In the genomic region with DNA sequence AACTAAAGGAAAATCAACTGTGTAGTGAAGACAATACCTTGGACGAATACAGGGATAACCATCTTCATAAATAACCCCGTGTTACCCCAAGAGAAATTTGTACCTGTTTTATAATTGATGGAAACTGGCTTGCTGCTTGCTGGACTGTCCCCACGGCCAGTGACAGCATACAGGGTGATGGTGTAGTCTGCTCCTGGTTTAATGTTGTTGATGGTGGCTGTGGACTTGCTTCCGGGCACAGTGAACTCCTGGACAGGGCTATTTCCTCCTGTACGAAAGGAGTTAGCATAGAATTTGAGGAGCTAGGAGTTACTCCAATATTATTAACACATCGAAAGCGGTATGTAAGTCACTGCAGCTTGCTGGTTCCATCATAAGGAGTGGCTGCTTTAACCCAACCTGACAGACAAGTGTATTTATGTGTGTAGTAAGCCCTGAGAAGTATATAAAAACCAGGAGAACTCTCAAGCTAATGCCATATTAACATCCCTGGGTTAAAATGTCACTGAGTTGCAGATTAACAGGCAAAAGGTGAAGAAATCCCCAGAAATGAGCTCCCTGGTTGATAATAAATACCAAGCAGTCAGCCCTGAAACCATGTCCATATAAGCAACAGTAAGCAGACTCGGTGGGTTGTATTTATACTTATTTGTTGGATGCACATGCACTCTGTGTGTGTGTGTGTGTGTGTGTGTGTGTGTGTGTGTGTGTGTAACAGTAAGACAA, we compare ENCODE assay signal across 30 mouse cellular contexts. TPM values are rescaled to one million over a fixed set of nuclear protein-coding genes. Genes with fewer than 3 reads are reported as not detected.
A peak's percentile ranks its signal among the peaks of the same experiment; 100 is the strongest.
DNase-seq lines count a peak whose midpoint lies in the region; ATAC-seq and TF ChIP-seq lines count a peak whose summit lies in the region.
"Had no signal": no experiment of that assay in that cellular context is flagged by ENCODE, and none has a peak within 500 bp of the region (broad histone marks: within the 10 kb centered on the region; RNA-seq: fewer than 3 reads in every experiment).

No protein-coding gene starts in this region.

- TF ChIP-seq POLR2A in kidney, adult 2 months (IDR thresholded peaks at IDR 0.05; ENCODE audit: low read depth, low read length): no peak

- 63% methylated on average over 8 of the region's 8 CpGs for WGBS in kidney, adult 2 months
- WGBS in kidney, embryonic 16.5 days: 82% methylated on average over 8 of the region's 8 CpGs
- 92% methylated on average over 8 of the region's 8 CpGs for WGBS in embryonic facial prominence, embryonic 10.5 days

- no peak overlapping the region for H3K9ac ChIP-seq in kidney, embryonic 16.5 days (replicated peaks; ENCODE audit: low read length)
- H3K9ac ChIP-seq: embryonic facial prominence, embryonic 13.5 days; forebrain, embryonic 12.5 days; forebrain, embryonic 15.5 days; heart, embryonic 12.5 days; heart, embryonic 15.5 days; hindbrain, embryonic 13.5 days had no signal

- peak; percentile 66 for DNase-seq in kidney, adult 2 months
- DNase-seq in kidney, adult 11 months: no peak
- no peak for DNase-seq in kidney, postnatal 10 days
- DNase-seq in kidney, postnatal 36 days: peak; percentile 9 to 20
- no peak for DNase-seq in kidney, adult 18-20 months
- DNase-seq in embryonic facial prominence, embryonic 10.5 days (ENCODE audit: low spot score): no peak
- DNase-seq: adrenal gland, adult 2 months; adrenal gland, postnatal 14 days; B cell, adult 2 months; cerebellum, adult 11 months; cerebellum, adult 2 months; cerebellum, adult 9-11 months; cerebellum, postnatal 25 days; gastrocnemius, postnatal 10 days; gastrocnemius, postnatal 36 days; heart, postnatal 10 days; heart, postnatal 36 days had no signal

- H3K27ac ChIP-seq in kidney, adult 2 months (ENCODE audit: insufficient read depth, low read depth, low read length): no peak overlapping the region
- H3K27ac ChIP-seq in kidney, embryonic 16.5 days (ENCODE audit: low read length): no peak overlapping the region
- H3K27ac ChIP-seq in embryonic facial prominence, embryonic 10.5 days (replicated peaks): no peak overlapping the region
- H3K27ac ChIP-seq: embryonic facial prominence, embryonic 13.5 days; forebrain, embryonic 12.5 days; forebrain, embryonic 15.5 days; heart, embryonic 15.5 days; hindbrain, embryonic 10.5 days; hindbrain, embryonic 13.5 days had no signal

- H3K36me3 ChIP-seq in kidney, adult 2 months (ENCODE audit: control insufficient read depth, insufficient read depth, low read length): no peaks in the 10 kb centered on the region
- peaks cover 70% of the 10 kb centered on the region for H3K36me3 ChIP-seq in kidney, embryonic 16.5 days (ENCODE audit: insufficient read depth, low read length)
- peaks cover 100% of the 10 kb centered on the region for H3K36me3 ChIP-seq in embryonic facial prominence, embryonic 10.5 days (replicated peaks)
- H3K36me3 ChIP-seq: G1E had no signal

- 0 out of 2 replicates have a peak, but pooled peaks have one; percentile 57 for ATAC-seq in kidney, embryonic 16.5 days (ENCODE audit: low FRiP score, low TSS enrichment)
- ATAC-seq: forebrain, embryonic 15.5 days; hindbrain, embryonic 16.5 days; Patski had no signal

- H3K4me2 ChIP-seq in kidney, embryonic 16.5 days (replicated peaks; ENCODE audit: low read depth, low read length): no peak overlapping the region
- H3K4me2 ChIP-seq: embryonic facial prominence, embryonic 13.5 days; forebrain, embryonic 12.5 days; forebrain, embryonic 15.5 days; heart, embryonic 12.5 days; heart, embryonic 15.5 days; hindbrain, embryonic 13.5 days had no signal

- H3K4me1 ChIP-seq in kidney, adult 2 months (ENCODE audit: control insufficient read depth, insufficient read depth, low read length): no peaks in the 10 kb centered on the region
- H3K4me1 ChIP-seq in kidney, embryonic 16.5 days (ENCODE audit: insufficient read depth, low read length): no peaks in the 10 kb centered on the region
- no peaks in the 10 kb centered on the region for H3K4me1 ChIP-seq in embryonic facial prominence, embryonic 10.5 days
- H3K4me1 ChIP-seq: embryonic facial prominence, embryonic 13.5 days; forebrain, embryonic 12.5 days; forebrain, embryonic 15.5 days; heart, embryonic 12.5 days; heart, embryonic 15.5 days; hindbrain, embryonic 10.5 days; hindbrain, embryonic 13.5 days had no signal

- no peak for TF ChIP-seq CTCF in kidney, adult 2 months (conservative IDR thresholded peaks at IDR 0.05; ENCODE audit: insufficient read depth, insufficient read length, low read depth, low read length)

- no peaks in the 10 kb centered on the region for H3K9me3 ChIP-seq in kidney, embryonic 16.5 days (ENCODE audit: low read length)
- no peaks in the 10 kb centered on the region for H3K9me3 ChIP-seq in embryonic facial prominence, embryonic 10.5 days
- H3K9me3 ChIP-seq: embryonic facial prominence, embryonic 13.5 days; forebrain, embryonic 12.5 days; forebrain, embryonic 15.5 days; G1E; heart, embryonic 12.5 days; heart, embryonic 15.5 days; hindbrain, embryonic 10.5 days; hindbrain, embryonic 13.5 days had no signal

- H3K4me3 ChIP-seq in kidney, adult 2 months (ENCODE audit: insufficient read depth, low read depth, low read length): no peak overlapping the region
- H3K4me3 ChIP-seq in kidney, embryonic 16.5 days (ENCODE audit: low read length): no peak overlapping the region
- H3K4me3 ChIP-seq in embryonic facial prominence, embryonic 10.5 days: no peak overlapping the region
- H3K4me3 ChIP-seq: embryonic facial prominence, embryonic 13.5 days; erythroblast, embryonic 14.5 days; forebrain, embryonic 12.5 days; forebrain, embryonic 15.5 days; heart, embryonic 12.5 days; heart, embryonic 15.5 days; hindbrain, embryonic 10.5 days; hindbrain, embryonic 13.5 days had no signal

- no peaks in the 10 kb centered on the region for H3K27me3 ChIP-seq in kidney, adult 2 months (replicated peaks; ENCODE audit: control insufficient read depth, insufficient read depth, low read length)
- H3K27me3 ChIP-seq in kidney, embryonic 16.5 days (ENCODE audit: insufficient read depth, low read length): no peaks in the 10 kb centered on the region
- H3K27me3 ChIP-seq in embryonic facial prominence, embryonic 10.5 days (replicated peaks; ENCODE audit: low read depth, poor library complexity, severe bottlenecking): 0 out of 2 replicates have a peak, but pooled peaks cover under 1% of the 10 kb centered on the region
- H3K27me3 ChIP-seq: CH12.LX; embryonic facial prominence, embryonic 13.5 days; forebrain, embryonic 15.5 days; heart, embryonic 12.5 days; heart, embryonic 15.5 days; hindbrain, embryonic 13.5 days; Patski had no signal

RNA-seq across cellular contexts. Expression of gene Fn1, which starts 46.2 kb away (rescaled TPM):
- polyA plus RNA-seq in kidney, adult 2 months (2012; rRNA removed): 47.3 and 53.2 TPM in 2 replicates
- polyA plus RNA-seq in kidney, embryonic 16.5 days (2015; fragmentation: Nextera tagmentation; extraction: Ambion mirVana): 168 and 176 TPM in 2 replicates
- polyA plus RNA-seq in embryonic facial prominence, embryonic 10.5 days (2016; fragmentation: Nextera tagmentation; extraction: Ambion mirVana): 119 and 130 TPM in 2 replicates

RNA-seq across cellular contexts. Expression of gene Atic, which starts 49.8 kb away (rescaled TPM):
- 17.0 and 19.2 TPM in 2 replicates for polyA plus RNA-seq in kidney, adult 2 months (2012; rRNA removed)
- 56.1 and 60.6 TPM in 2 replicates for polyA plus RNA-seq in kidney, embryonic 16.5 days (2015; fragmentation: Nextera tagmentation; extraction: Ambion mirVana)
- 77.2 and 78.4 TPM in 2 replicates for polyA plus RNA-seq in embryonic facial prominence, embryonic 10.5 days (2016; fragmentation: Nextera tagmentation; extraction: Ambion mirVana)

Comparison
In these comparisons a context has a peak if more than half of its experiments do, and no peak if none do; other contexts are left out.
1. DNase-seq: peak in kidney, adult 2 months (single experiment) and kidney, postnatal 36 days (2 of 2); none in kidney, adult 11 months (single experiment), kidney, postnatal 10 days (single experiment), kidney, adult 18-20 months (single experiment) and embryonic facial prominence, embryonic 10.5 days (single experiment).